Mouse (Mus musculus) stomach, embryonic 16.5 days (tissue): Measurements from ENCODE around the gene Serpine2. TPM values are rescaled to one million over a fixed set of nuclear protein-coding genes. Genes with fewer than 3 reads are reported as not detected.

Experiments used
- ATAC-seq: fragments of 200-750 bp; cut with Nextera tagmentation; 2 replicates; pipeline ENCODE4 v1.8.0; 2017; ENCODE audit warnings: moderate number of reproducible peaks, moderate TSS enrichment; ENCODE audit not compliant: insufficient read depth, low FRiP score
- H3K27ac ChIP-seq: fragments of 300-500 bp; sonication (generic); 2 replicates; pipeline ENCODE4 v1.5.1; 2014; ENCODE audit warnings: low read length
- H3K27me3 ChIP-seq: fragments of 300-500 bp; sonication (generic); 2 replicates; pipeline ENCODE4 v1.6.1; 2014; ENCODE audit warnings: low read length, control low read depth, mixed read lengths; ENCODE audit not compliant: control insufficient read depth, insufficient read depth
- H3K36me3 ChIP-seq: fragments of 300-500 bp; sonication (generic); 2 replicates; pipeline ENCODE4 v1.6.1; 2014; ENCODE audit warnings: low read length; ENCODE audit not compliant: control insufficient read depth, insufficient read depth
- H3K4me1 ChIP-seq: fragments of 300-500 bp; sonication (generic); 2 replicates; pipeline ENCODE4 v1.6.1; 2014; ENCODE audit warnings: low read length, control low read depth, mixed read lengths; ENCODE audit not compliant: control insufficient read depth, insufficient read depth
- H3K4me2 ChIP-seq: fragments of 300-500 bp; sonication (generic); 2 replicates; pipeline ENCODE4 v1.6.1; 2014; ENCODE audit warnings: low read depth, low read length, mixed read lengths
- H3K4me3 ChIP-seq: fragments of 300-500 bp; sonication (generic); replicated peaks from 2 replicates; pipeline ENCODE4 v1.5.1; 2014; ENCODE audit warnings: mild to moderate bottlenecking, low read length
- H3K9ac ChIP-seq: fragments of 300-500 bp; sonication (generic); 2 replicates; pipeline ENCODE4 v1.6.1; 2014; ENCODE audit warnings: low read length
- H3K9me3 ChIP-seq: fragments of 300-500 bp; sonication (generic); replicated peaks from 2 replicates; pipeline ENCODE4 v1.6.1; 2016; ENCODE audit warnings: low read length, control low read depth; ENCODE audit not compliant: control insufficient read depth
- WGBS: fragments of 180-500 bp; shearing (Covaris S2); extraction: QIAGEN DNeasy Blood & Tissue Kit; methylation state at CpG from one replicate; pipeline ENCODE4 v1.1.7; 2014; 5-methylcytosine and 5-hydroxymethylcytosine counted together
- polyA plus RNA-seq: library from polyadenylated mRNA; unstranded; fragments of >200 nt; fragmentation: Nextera tagmentation; extraction: Ambion mirVana; gene quantifications from 2 replicates; pipeline ENCODE4 v1.2.1, GENCODE M21; 2015

The Serpine2 gene
- polyA plus RNA-seq, 1 experiment from 2014 or later: 96.3 TPM

DNA sequence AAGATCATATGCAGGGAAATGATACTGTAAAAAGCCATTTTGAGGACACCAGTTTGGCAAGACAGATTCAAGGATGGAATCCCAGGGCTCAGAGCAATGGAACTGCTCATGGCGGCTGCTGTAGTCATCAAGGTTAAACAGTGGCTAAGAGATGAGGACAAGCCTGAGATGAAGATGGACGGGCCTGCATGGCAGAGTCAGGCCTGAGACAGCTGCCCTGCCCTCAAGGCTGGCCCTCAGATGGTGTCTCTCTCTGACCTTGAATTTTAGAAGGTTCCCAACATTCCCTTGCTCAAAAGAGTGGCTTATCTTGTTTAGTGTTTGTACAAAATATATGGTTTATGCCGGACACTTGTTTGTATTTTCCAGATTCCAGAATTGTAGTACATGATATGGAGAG, 107.5 kb downstream of the Serpine2 start:
- Histone ChIP-seq H3K4me2 (no peak overlapping the region), H3K36me3 (peaks cover 4% of the 10 kb centered on the region; the same call in 1 of the 2 replicates), H3K27ac (no peak overlapping the region), H3K9me3 (peaks cover 4% of the 10 kb centered on the region; the same call in 1 of the 2 replicates), H3K27me3 (no peaks in the 10 kb centered on the region), H3K4me1 (peaks cover 3% of the 10 kb centered on the region), H3K9ac (no peak overlapping the region), H3K4me3 (no peak overlapping the region)
- WGBS: 87% methylated on average over 3 of the region's 3 CpGs
- no peak for ATAC-seq

DNA sequence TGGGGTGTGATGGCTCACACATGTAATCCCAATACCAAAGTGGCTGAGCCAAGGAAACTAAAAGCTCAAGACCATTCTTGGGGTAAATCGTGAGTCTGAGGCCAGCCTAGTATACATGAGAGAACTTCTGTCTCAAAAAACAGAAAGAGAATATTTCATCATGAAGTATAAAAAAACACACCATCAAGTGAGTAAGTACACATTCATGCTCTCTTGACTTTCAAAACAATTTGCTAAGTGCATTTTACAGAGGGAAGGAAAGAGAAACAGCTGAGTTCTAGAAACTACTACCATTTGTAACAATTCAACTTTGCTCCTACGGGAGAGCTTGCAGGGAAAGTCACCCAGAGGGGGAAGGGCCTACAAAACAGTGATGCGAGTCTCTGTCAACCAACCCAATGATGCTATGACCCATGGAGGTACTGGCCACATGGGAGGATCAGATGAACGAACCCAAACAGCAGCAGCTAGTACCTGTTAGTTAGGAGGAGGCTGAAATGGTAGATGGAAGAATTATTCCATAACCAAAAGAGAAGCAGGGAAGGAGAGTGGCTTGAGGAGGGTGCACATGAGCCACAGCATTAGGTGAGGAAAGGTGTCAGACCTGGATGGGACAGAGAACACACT, 108.2 kb downstream of the Serpine2 start:
- Histone ChIP-seq H3K27ac (no peak overlapping the region), H3K9ac (no peak overlapping the region), H3K4me1 (peaks cover 3% of the 10 kb centered on the region), H3K4me2 (no peak overlapping the region), H3K36me3 (peaks cover 4% of the 10 kb centered on the region; the same call in 1 of the 2 replicates), H3K27me3 (no peaks in the 10 kb centered on the region), H3K4me3 (no peak overlapping the region), H3K9me3 (peaks cover 4% of the 10 kb centered on the region; the same call in 1 of the 2 replicates)
- 75% methylated on average over 4 of the region's 4 CpGs for WGBS
- no peak for ATAC-seq

DNA sequence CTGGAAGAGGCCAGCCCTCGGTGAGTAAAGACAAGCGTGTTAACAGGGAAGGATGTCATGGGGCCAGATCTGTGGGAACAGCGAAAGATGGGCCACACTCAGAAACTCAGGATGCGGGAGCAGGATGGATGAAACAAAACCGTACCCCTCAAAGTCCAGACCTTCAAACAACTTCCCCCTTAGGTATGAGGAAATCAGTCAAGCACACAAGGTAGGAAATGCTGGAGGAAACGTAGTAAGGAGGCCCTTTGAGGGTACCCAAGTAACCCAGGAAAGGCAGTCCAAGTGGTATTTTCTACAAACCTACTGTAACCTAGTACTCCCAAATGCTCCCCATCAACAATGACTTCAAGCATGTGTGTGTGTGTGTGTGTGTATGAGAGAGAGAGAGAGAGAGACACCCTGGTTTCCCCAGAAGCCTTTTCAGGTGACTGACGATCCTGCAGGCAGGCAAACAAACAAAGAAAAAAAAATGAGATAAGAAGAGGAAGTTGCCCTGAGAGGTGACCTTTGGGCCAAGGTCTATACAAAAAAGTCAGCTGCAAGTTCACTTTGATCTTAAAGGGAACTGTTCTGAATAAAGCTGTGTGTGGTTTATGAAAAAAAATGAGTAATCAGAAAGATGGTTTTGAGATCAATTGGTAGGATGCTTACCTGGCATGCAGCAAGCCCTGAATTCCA, 108.8 kb downstream of the Serpine2 start:
- Histone ChIP-seq H3K9me3 (peaks cover 4% of the 10 kb centered on the region; the same call in 1 of the 2 replicates), H3K4me3 (no peak overlapping the region), H3K27me3 (no peaks in the 10 kb centered on the region), H3K36me3 (peaks cover 4% of the 10 kb centered on the region; the same call in 1 of the 2 replicates), H3K4me2 (no peak overlapping the region), H3K9ac (no peak overlapping the region), H3K27ac (no peak overlapping the region), H3K4me1 (peaks cover 3% of the 10 kb centered on the region)
- no peak for ATAC-seq
- 62% methylated on average over 7 of the region's 7 CpGs for WGBS

DNA sequence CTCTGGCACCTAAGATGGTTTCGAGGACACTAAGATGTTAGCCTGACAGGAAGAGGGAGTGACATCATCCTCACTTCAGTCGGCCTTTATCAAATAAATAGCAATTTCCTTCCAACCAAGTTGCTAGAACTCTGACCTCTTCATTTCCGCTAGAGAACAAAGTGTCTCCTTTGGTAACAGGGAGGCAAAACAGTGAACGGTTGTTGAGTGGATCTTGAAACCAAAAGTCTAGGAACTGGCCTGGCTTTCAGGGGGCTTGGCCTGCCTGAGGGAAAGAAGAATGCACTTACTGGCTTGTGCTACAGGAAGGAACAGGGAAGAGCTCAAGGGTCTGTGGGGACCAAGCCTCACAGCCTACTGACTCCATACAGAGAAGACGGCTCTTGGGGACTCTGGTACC, 109.8 kb downstream of the Serpine2 start:
- Histone ChIP-seq H3K27ac (no peak overlapping the region), H3K36me3 (peaks cover 4% of the 10 kb centered on the region; the same call in 1 of the 2 replicates), H3K4me2 (no peak overlapping the region), H3K9ac (no peak overlapping the region), H3K27me3 (no peaks in the 10 kb centered on the region), H3K4me1 (no peaks in the 10 kb centered on the region), H3K4me3 (no peak overlapping the region), H3K9me3 (peaks cover 4% of the 10 kb centered on the region; the same call in 1 of the 2 replicates)
- 71% methylated on average over 5 of the region's 5 CpGs for WGBS
- no peak for ATAC-seq

DNA sequence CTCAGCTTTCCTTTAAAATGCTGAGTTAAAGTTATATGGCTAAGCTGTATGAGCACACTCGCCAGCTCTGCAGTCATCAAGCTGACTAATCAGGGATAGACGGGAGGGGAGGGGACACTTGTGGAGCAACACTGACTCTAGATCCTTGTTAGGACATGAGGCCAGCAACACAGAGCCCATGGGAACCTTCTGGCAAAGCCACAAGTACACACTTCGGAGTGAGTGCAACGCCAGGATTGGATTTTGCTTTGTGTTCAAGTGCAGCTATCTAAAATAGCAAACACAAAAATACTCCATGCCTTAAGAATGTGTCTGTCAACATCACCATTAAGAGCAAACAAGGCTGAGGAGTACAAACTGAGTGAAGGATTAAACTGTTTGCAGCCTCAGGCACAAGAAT, 114.9 kb downstream of the Serpine2 start:
- 56% methylated on average over 4 of the region's 4 CpGs for WGBS
- H3K9ac ChIP-seq: no peak overlapping the region
- H3K9me3 ChIP-seq: peaks cover 4% of the 10 kb centered on the region; the same call in 1 of the 2 replicates
- H3K4me2 ChIP-seq: no peak overlapping the region
- H3K4me1 ChIP-seq: no peaks in the 10 kb centered on the region
- no peaks in the 10 kb centered on the region for H3K27me3 ChIP-seq
- H3K4me3 ChIP-seq: no peak overlapping the region
- peak overlapping the region; percentile 35 for H3K27ac ChIP-seq
- H3K36me3 ChIP-seq: peaks cover 4% of the 10 kb centered on the region; the same call in 1 of the 2 replicates
- peak; percentile 87 for ATAC-seq

Other genes starting within 250 kb of the Serpine2 start
- 0.43 and 0.54 TPM in 2 replicates for gene Ap1s3, start 189.2 kb downstream of the Serpine2 start, polyA plus RNA-seq
- gene Mrpl44, start 85.2 kb downstream of the Serpine2 start, polyA plus RNA-seq: 47.6 and 51.0 TPM in 2 replicates
- gene Wdfy1, start 85.0 kb downstream of the Serpine2 start, polyA plus RNA-seq: 32.9 and 41.8 TPM in 2 replicates